Mouse (Mus musculus): ENCODE results near the gene Rrp12. TPM values are rescaled to one million over a fixed set of nuclear protein-coding genes. Genes with fewer than 3 reads are reported as not detected.

Rrp12 gene
- polyA plus RNA-seq, 1 experiment from 2014 or later, result 16.6 TPM

GRCm38 (mm10) chr19:41826529-41826928, 69.4 kb downstream of the Rrp12 start:
- Histone ChIP-seq H3K27me3 (replicated peaks; ENCODE audit: control insufficient read depth, insufficient read depth, low read length) (no peaks in the 10 kb centered on the region), H3K4me3 (ENCODE audit: low read length) (no peak overlapping the region), H3K36me3 (ENCODE audit: control insufficient read depth, insufficient read depth, low read length) (no peaks in the 10 kb centered on the region), H3K9me3 (ENCODE audit: control insufficient read depth, low read length) (no peaks in the 10 kb centered on the region), H3K4me1 (ENCODE audit: control insufficient read depth, insufficient read depth, low read depth, low read length) (peaks cover 3% of the 10 kb centered on the region), H3K27ac (ENCODE audit: low read depth, low read length) (no peak overlapping the region), H3K4me2 (ENCODE audit: low read length) (no peak overlapping the region), H3K9ac (ENCODE audit: low read depth, low read length) (no peak overlapping the region)
- no peak for ATAC-seq
- 82% methylated on average over 3 of the region's 3 CpGs for WGBS

- Histone ChIP-seq H3K4me1 (ENCODE audit: control insufficient read depth, insufficient read depth, low read depth, low read length) (no peaks in the 10 kb centered on the region), H3K9me3 (ENCODE audit: control insufficient read depth, low read length) (no peaks in the 10 kb centered on the region), H3K27ac (ENCODE audit: low read depth, low read length) (no peak overlapping the region), H3K36me3 (ENCODE audit: control insufficient read depth, insufficient read depth, low read length) (no peaks in the 10 kb centered on the region), H3K27me3 (replicated peaks; ENCODE audit: control insufficient read depth, insufficient read depth, low read length) (no peaks in the 10 kb centered on the region), H3K9ac (ENCODE audit: low read depth, low read length) (no peak overlapping the region), H3K4me3 (ENCODE audit: low read length) (no peak overlapping the region), H3K4me2 (ENCODE audit: low read length) (no peak overlapping the region)
- ATAC-seq, result no peak
- WGBS, result 84% methylated on average over 5 of the region's 5 CpGs
Measured at GRCm38 (mm10) chr19:41824950-41825349, 71.0 kb downstream of the Rrp12 start.

GRCm38 (mm10) chr19:41822589-41822988, 73.4 kb downstream of the Rrp12 start:
- Histone ChIP-seq H3K4me1 (ENCODE audit: control insufficient read depth, insufficient read depth, low read depth, low read length) (no peaks in the 10 kb centered on the region), H3K9me3 (ENCODE audit: control insufficient read depth, low read length) (no peaks in the 10 kb centered on the region), H3K27ac (ENCODE audit: low read depth, low read length) (no peak overlapping the region), H3K4me3 (ENCODE audit: low read length) (no peak overlapping the region), H3K9ac (ENCODE audit: low read depth, low read length) (no peak overlapping the region), H3K27me3 (replicated peaks; ENCODE audit: control insufficient read depth, insufficient read depth, low read length) (no peaks in the 10 kb centered on the region), H3K36me3 (ENCODE audit: control insufficient read depth, insufficient read depth, low read length) (no peaks in the 10 kb centered on the region), H3K4me2 (ENCODE audit: low read length) (no peak overlapping the region)
- ATAC-seq, result no peak
- WGBS, result 92% methylated on average over 1 of the region's 1 CpGs

GRCm38 (mm10) chr19:41821436-41821835, 74.5 kb downstream of the Rrp12 start:
- no peak overlapping the region for H3K4me3 ChIP-seq (ENCODE audit: low read length)
- 14% methylated on average over 5 of the region's 5 CpGs for WGBS

GRCm38 (mm10) chr19:41818749-41819148, 77.2 kb downstream of the Rrp12 start:
- Histone ChIP-seq H3K9ac (ENCODE audit: low read depth, low read length) (no peak overlapping the region), H3K27ac (ENCODE audit: low read depth, low read length) (no peak overlapping the region), H3K9me3 (ENCODE audit: control insufficient read depth, low read length) (no peaks in the 10 kb centered on the region), H3K4me3 (ENCODE audit: low read length) (no peak overlapping the region), H3K27me3 (replicated peaks; ENCODE audit: control insufficient read depth, insufficient read depth, low read length) (no peaks in the 10 kb centered on the region), H3K4me1 (ENCODE audit: control insufficient read depth, insufficient read depth, low read depth, low read length) (no peaks in the 10 kb centered on the region), H3K4me2 (ENCODE audit: low read length) (no peak overlapping the region), H3K36me3 (ENCODE audit: control insufficient read depth, insufficient read depth, low read length) (no peaks in the 10 kb centered on the region)
- ATAC-seq, result no peak
- 85% methylated on average over 4 of the region's 4 CpGs for WGBS

More at GRCm38 (mm10) chr19:41821436-41821835, 74.5 kb downstream of the Rrp12 start:
- no peak for ATAC-seq
- Histone ChIP-seq H3K4me2 (ENCODE audit: low read length) (no peak overlapping the region), H3K36me3 (ENCODE audit: control insufficient read depth, insufficient read depth, low read length) (no peaks in the 10 kb centered on the region), H3K27me3 (replicated peaks; ENCODE audit: control insufficient read depth, insufficient read depth, low read length) (no peaks in the 10 kb centered on the region), H3K4me1 (ENCODE audit: control insufficient read depth, insufficient read depth, low read depth, low read length) (no peaks in the 10 kb centered on the region), H3K9me3 (ENCODE audit: control insufficient read depth, low read length) (no peaks in the 10 kb centered on the region), H3K27ac (ENCODE audit: low read depth, low read length) (no peak overlapping the region), H3K9ac (ENCODE audit: low read depth, low read length) (no peak overlapping the region)

- Histone ChIP-seq H3K36me3 (ENCODE audit: control insufficient read depth, insufficient read depth, low read length) (no peaks in the 10 kb centered on the region), H3K4me2 (ENCODE audit: low read length) (no peak overlapping the region), H3K27ac (ENCODE audit: low read depth, low read length) (no peak overlapping the region), H3K9me3 (ENCODE audit: control insufficient read depth, low read length) (no peaks in the 10 kb centered on the region), H3K4me1 (ENCODE audit: control insufficient read depth, insufficient read depth, low read depth, low read length) (no peaks in the 10 kb centered on the region), H3K4me3 (ENCODE audit: low read length) (no peak overlapping the region), H3K9ac (ENCODE audit: low read depth, low read length) (no peak overlapping the region), H3K27me3 (replicated peaks; ENCODE audit: control insufficient read depth, insufficient read depth, low read length) (no peaks in the 10 kb centered on the region)
- ATAC-seq, result no peak
- 60% methylated on average over 10 of the region's 10 CpGs for WGBS
Measured at GRCm38 (mm10) chr19:41817325-41817724, 78.6 kb downstream of the Rrp12 start.

- no peak overlapping the region for H3K27ac ChIP-seq (ENCODE audit: low read depth, low read length)
- no peaks in the 10 kb centered on the region for H3K36me3 ChIP-seq (ENCODE audit: control insufficient read depth, insufficient read depth, low read length)
- WGBS, result 68% methylated on average over 5 of the region's 5 CpGs
- H3K9ac ChIP-seq (ENCODE audit: low read depth, low read length), result no peak overlapping the region
- H3K4me1 ChIP-seq (ENCODE audit: control insufficient read depth, insufficient read depth, low read depth, low read length), result no peaks in the 10 kb centered on the region
- H3K27me3 ChIP-seq (replicated peaks; ENCODE audit: control insufficient read depth, insufficient read depth, low read length), result no peaks in the 10 kb centered on the region
- no peak overlapping the region for H3K4me3 ChIP-seq (ENCODE audit: low read length)
- no peaks in the 10 kb centered on the region for H3K9me3 ChIP-seq (ENCODE audit: control insufficient read depth, low read length)
- ATAC-seq, result no peak
- H3K4me2 ChIP-seq (ENCODE audit: low read length), result no peak overlapping the region
Measured at GRCm38 (mm10) chr19:41816915-41817314, 79.1 kb downstream of the Rrp12 start.

- H3K9ac ChIP-seq (ENCODE audit: low read depth, low read length), result no peak overlapping the region
- H3K27ac ChIP-seq (ENCODE audit: low read depth, low read length), result no peak overlapping the region
- 77% methylated on average over 5 of the region's 5 CpGs for WGBS
- H3K27me3 ChIP-seq (replicated peaks; ENCODE audit: control insufficient read depth, insufficient read depth, low read length), result no peaks in the 10 kb centered on the region
- H3K4me1 ChIP-seq (ENCODE audit: control insufficient read depth, insufficient read depth, low read depth, low read length), result no peaks in the 10 kb centered on the region
- no peak for ATAC-seq
- no peak overlapping the region for H3K4me2 ChIP-seq (ENCODE audit: low read length)
- no peaks in the 10 kb centered on the region for H3K36me3 ChIP-seq (ENCODE audit: control insufficient read depth, insufficient read depth, low read length)
- H3K4me3 ChIP-seq (ENCODE audit: low read length), result no peak overlapping the region
- no peaks in the 10 kb centered on the region for H3K9me3 ChIP-seq (ENCODE audit: control insufficient read depth, low read length)
Measured at GRCm38 (mm10) chr19:41816410-41816809, 79.6 kb downstream of the Rrp12 start.

GRCm38 (mm10) chr19:41813374-41813773, 82.6 kb downstream of the Rrp12 start:
- no peaks in the 10 kb centered on the region for H3K4me1 ChIP-seq (ENCODE audit: control insufficient read depth, insufficient read depth, low read depth, low read length)
- no peak for ATAC-seq
- no peaks in the 10 kb centered on the region for H3K9me3 ChIP-seq (ENCODE audit: control insufficient read depth, low read length)
- WGBS, result 88% methylated on average over 4 of the region's 4 CpGs
- no peak overlapping the region for H3K4me2 ChIP-seq (ENCODE audit: low read length)
- no peak overlapping the region for H3K27ac ChIP-seq (ENCODE audit: low read depth, low read length)
- H3K4me3 ChIP-seq (ENCODE audit: low read length), result no peak overlapping the region
- no peak overlapping the region for H3K9ac ChIP-seq (ENCODE audit: low read depth, low read length)
- no peaks in the 10 kb centered on the region for H3K36me3 ChIP-seq (ENCODE audit: control insufficient read depth, insufficient read depth, low read length)
- H3K27me3 ChIP-seq (replicated peaks; ENCODE audit: control insufficient read depth, insufficient read depth, low read length), result no peaks in the 10 kb centered on the region
